Mouse (Mus musculus): ENCODE results near the gene Gab2.

Gab2 gene

GRCm38 (mm10) chr7:97081242-97081958 lies at the start of gene Gab2:
Gene Gab2, plus strand, starts transcription at chr7:97081586.
- DNase-seq = peak; percentile 82 to 89

- no peak for DNase-seq
Measured at GRCm38 (mm10) chr7:97032412-97032811, 49.0 kb upstream of the Gab2 start.

DNA sequence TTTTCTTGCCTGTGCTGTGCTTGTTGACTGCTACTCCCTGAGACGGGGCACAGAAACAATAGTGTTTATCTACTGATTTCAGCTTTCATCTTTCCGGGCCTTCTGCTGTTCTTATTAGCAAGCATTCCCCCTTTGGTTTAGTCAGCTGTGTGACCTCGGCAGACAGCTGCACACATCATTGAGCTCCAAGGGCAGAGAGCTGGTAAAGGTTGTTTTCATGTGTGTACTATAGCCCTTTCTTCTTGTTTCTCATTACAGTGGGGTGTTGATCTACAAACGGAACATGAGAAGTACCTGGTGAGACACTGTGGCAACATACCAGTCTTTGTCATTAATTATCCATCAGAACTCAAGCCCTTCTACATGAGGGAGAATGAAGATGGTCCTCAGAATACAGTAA lies 41.7 kb upstream of the Gab2 start:
- no peak for DNase-seq

DNA sequence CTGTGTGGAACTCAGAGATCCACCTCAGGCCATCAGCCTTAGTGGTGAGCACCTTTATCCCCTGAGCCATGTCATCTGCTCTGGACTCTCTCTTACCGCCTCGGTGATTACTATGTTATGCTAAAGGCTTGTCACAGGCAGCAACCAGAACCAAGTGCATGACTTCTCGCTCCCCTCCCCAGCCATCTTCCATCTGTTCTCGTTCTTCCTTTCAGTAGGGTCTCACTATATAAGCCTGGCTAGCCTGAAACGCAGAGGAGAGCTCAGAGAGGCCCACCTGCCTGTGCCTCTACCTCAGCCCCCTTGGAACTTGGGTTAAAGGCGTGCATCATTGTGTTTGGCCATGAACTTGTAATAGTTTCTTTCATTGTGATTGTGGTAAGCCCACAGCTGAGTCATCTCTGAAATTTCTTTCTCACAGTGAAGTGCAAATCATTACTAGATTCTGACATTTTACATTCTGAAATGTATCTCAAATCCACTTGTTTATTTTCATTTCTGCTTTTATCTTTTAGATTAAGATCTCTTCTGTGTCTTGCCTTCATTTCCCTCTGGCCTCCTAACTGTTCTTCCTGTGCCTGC lies 39.4 kb upstream of the Gab2 start:
- no peak for DNase-seq

GRCm38 (mm10) chr7:97042981-97043380 lies 38.4 kb upstream of the Gab2 start:
- no peak for DNase-seq

- no peak for DNase-seq
Measured at GRCm38 (mm10) chr7:97060966-97061365, 20.4 kb upstream of the Gab2 start.

GRCm38 (mm10) chr7:97071512-97071911 lies 9.9 kb upstream of the Gab2 start:
- DNase-seq = no peak

GRCm38 (mm10) chr7:97072061-97072460 lies 9.3 kb upstream of the Gab2 start:
- DNase-seq = no peak

DNA sequence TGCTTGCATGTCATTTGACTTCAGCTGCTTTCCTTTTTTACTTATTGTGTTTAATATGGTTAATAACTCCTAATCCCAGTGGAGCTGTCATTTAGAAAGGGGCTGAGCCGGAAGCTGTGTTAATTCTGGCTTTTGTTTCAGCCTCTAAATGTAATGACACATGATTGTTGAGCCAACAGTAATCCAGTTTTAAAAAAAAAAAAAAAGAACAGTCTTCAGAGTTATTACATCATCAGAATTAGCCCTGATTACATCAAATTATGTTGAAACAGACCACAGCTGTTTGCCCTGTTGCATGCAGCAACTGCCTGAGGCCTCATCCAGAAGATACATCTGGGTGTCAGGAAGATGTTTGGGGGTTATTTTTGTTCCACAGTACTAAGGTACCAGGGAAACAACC lies 6.4 kb upstream of the Gab2 start:
- no peak for DNase-seq

DNA sequence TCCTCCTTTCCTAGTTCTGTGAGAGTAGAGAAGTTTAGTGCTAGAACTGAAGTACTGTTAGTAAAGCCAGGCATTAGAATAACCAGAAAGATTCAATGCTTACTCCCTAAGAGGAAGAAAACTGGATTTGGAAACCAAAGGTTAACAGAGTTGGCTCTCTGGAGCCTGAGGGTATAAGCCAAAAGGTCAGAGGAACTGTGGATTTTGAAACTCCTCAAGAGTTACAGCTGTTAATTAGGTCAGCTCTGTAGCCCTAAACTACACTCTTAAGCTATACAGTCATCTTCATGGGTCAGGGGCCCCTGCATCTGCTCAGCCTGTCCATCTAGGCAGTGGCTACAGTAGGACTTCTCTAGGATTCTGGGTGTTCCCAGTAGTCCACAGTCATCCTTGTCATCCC lies 4.4 kb upstream of the Gab2 start:
- DNase-seq = peak; percentile 14 to 42

GRCm38 (mm10) chr7:97078685-97079084 lies 2.7 kb upstream of the Gab2 start:
- DNase-seq = peak in 1 of 2 experiments; percentile 8

DNA sequence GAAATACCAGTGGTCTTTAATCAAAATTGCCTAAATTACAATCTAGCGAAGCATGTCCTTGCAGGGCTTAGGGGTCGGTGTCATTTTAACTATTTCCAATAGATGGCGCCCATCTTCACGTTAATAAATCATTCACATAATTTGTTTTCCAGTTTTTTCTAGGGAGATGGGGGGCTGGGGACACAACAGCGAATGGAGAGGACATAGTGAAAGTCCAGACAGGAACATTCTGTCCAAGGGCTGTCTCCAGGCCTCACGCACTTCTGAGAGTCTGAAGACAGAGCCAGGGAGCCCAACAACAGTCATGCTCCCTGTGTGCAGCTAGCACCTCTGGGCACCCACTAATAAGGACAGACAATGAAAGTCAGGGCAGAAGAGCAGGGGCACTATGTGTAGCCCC lies 2.2 kb upstream of the Gab2 start:
- peak; percentile 64 to 79 for DNase-seq

DNA sequence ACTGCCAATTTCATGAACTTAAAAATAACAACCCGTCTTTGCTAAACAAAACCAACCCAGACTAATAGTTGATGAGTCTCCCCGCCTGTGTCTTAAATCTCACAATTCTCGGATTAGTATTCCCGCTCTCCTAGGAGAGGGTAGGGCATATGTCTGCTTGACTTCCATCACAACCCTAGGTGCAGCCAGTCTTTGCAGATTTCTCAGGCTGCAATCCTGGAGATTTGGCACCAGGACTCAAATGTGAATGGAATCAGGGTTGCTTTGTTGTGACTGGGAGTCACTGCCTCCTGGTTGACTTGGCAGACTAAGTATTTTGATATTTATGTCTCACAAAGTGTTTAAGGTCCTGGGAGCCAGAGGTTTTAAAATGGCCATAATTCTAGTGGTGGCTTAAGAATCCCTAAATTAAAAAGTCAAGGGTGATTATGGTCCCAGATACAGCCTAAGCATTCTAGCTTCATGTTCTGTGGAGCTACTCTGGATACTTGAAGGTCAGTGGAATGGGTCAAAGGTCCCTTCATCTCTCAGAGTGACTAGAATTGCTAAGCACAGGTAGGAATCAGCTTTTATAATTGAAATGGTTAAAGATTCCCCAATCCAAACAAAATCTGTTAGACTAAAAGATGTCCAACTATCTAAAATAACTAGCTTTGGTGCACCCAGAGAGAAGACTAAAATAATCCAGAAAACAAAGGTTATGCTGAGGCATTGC lies 1.6 kb upstream of the Gab2 start:
- peak; percentile 12 to 45 for DNase-seq

DNA sequence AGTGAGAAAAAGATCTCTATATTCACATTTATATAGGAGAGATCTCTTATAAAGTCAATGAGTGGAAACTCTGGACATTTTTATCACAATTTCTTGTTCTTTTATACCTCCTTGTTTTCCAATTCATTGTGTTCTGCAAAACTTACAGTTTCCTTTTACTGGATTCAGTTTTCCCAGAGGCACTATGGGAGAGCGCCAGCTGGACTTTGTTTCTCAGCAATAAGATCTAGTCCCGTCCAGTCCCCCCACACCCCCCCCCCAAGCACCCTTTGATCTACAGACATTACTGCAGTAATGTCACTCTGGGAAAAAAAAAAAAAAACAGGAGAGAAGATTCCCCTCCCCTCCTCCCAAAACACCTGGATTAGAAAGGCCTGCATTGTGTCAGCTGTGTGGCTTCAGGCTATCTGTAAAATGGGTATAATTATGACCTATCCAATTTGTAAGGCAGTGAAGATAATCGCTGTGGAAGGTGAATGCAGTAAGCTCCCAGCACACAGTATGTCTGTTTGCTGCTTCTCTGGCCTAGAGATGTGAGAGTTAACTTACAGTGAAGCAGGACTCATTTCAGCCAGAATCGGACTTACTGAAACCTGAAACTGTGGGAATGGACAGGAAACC lies 655 bp upstream of the Gab2 start:
- peak; percentile 62 to 64 for DNase-seq

DNA sequence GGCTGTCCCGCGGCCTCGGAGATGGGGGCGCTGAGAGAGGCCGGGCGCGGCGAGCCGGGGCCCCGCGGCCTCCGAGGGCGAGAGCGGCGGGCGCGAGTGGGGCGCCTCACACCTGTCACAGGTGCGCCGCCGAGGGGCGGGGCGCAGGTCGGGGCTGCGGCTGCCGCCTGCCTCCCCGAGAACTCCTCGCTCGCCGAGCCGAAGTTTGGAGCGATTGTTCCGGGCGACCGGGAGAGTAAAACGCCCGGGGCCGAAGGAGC lies 503 bp downstream of the Gab2 start:
- peak in 1 of 2 experiments; percentile 70 for DNase-seq

DNA sequence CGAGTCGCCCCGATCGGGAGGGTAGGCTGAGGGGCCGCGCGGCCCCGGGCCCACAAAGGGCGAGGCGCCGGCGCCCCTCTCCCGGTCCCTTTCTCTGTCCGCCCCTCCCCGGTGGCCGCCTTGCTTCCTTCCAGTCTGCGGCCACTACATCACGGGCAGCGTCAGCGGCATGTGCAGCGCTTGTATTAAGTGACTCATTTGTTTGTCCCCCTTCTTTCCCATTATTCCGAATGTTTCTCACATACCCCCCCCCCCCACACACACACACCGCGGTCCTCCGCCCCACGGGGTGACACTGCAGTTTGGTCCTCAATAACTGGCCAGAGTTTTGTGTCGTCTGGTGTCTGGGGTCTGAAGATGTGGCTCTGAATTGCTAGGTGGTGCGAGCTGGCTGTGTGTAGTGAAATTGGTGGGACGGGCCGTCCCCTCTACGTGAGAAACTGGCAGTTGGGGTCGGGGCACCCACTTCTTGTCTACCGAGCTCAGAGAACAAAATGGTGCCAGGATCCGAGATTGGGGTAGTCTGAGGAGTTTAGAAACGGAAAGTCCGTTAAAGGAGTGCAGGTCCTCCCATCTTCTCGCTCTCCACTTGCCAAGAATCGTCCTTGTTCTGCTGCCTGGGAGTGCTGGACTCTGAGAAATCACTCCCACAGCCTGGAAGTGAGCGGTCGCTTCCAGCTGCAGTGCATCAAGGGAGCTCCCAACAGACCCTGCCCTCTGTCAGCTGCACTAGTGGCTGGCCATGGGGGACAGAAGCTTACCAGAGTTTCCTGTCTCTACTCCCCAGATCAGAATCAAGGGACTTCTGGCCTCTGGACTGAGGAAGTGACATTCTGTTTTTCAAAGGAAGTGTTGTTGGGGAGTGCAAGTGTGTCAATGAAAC lies 1.1 kb downstream of the Gab2 start:
- DNase-seq = peak; percentile 74 to 78

DNA sequence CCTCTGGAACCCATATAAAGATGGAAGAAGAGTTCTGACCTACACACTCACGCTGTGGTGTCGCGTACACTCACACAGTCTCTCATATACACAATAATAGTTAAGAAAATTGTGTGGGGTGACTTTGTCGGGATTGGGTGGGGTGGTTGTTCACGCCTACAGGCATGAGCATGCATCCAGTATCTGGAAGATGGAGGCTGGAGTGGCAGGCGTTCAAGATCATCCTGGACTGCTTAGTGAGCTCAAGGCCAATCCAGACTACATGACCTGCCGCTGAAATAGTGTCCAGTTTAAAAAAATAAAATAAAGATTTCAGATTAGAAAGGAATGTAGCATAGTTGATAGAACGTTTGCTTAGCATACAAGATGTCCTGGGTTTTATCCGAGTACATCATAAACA lies 2.2 kb downstream of the Gab2 start:
- DNase-seq = no peak

GRCm38 (mm10) chr7:97084181-97084580 lies 2.8 kb downstream of the Gab2 start:
- peak in 1 of 2 experiments; percentile 31 for DNase-seq

GRCm38 (mm10) chr7:97085291-97085690 lies 3.9 kb downstream of the Gab2 start:
- DNase-seq = peak in 1 of 2 experiments; percentile 23

- no peak for DNase-seq
Measured at GRCm38 (mm10) chr7:97094241-97094640, 12.9 kb downstream of the Gab2 start.

GRCm38 (mm10) chr7:97108119-97108518 lies 26.7 kb downstream of the Gab2 start:
- DNase-seq = no peak

DNA sequence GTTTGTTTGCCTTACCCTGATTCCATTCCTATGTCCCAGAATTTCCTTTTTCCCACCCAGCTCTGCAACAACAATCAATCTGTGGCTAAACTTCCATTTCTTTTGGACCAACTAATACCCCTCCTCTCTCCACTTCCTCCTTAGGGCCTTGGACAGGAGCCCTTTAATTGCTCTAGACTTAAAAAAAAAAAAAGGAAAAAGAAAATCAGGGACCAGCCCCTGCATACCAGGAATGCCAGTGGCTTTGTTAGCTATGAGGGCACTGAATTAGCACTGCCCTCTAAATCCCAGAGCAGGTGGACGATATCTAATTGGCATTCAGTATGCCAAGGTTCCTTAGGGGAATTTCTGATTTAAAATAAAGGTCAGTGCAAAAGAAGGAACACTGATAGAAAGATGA lies 47.6 kb downstream of the Gab2 start:
- DNase-seq = peak; percentile 16 to 17

DNA sequence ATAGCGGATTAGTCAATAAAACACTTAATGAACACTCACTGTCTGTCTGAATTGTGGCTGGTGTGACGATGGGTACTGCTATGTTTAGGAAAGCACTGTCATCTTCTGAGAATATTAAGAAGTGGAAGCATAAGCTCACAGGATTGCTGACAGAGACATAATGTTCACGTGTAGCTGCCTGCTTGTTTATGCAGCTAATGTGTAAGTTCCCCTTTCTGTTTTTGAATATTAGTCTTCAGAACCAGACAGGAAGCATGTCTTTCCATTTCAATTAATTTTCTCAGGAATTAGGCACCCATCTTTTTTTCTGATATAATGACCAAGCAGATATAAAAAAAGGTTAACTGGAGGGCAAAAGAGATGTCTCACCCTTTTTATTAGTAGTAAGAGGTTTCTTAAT lies 55.1 kb downstream of the Gab2 start:
- no peak for DNase-seq

Data from kidney, postnatal 36 days (tissue).